Mouse (Mus musculus) liver, embryonic 12.5 days (tissue): ENCODE data around the gene Hoxa9. TPM values are rescaled to one million over a fixed set of nuclear protein-coding genes. Genes with fewer than 3 reads are reported as not detected.

Experiments
- ATAC-seq: fragments of 200-750 bp; cut with Nextera tagmentation; 2 replicates; pipeline ENCODE4 v1.8.0; 2017; ENCODE audit warnings: moderate number of reproducible peaks, mild to moderate bottlenecking, moderate library complexity
- H3K27ac ChIP-seq: fragments of 300-500 bp; sonication (generic); 2 replicates; pipeline ENCODE4 v1.5.1; 2016; ENCODE audit warnings: mild to moderate bottlenecking
- H3K27me3 ChIP-seq: fragments of 300-500 bp; sonication (generic); replicated peaks from 2 replicates; pipeline ENCODE4 v1.6.1; 2016; ENCODE audit warnings: mild to moderate bottlenecking, moderate library complexity
- H3K36me3 ChIP-seq: fragments of 300-500 bp; sonication (generic); 2 replicates; pipeline ENCODE4 v1.6.1; 2016; ENCODE audit warnings: mild to moderate bottlenecking, moderate library complexity
- H3K4me1 ChIP-seq: fragments of 300-500 bp; sonication (generic); 2 replicates; pipeline ENCODE4 v1.6.1; 2016
- H3K4me2 ChIP-seq: fragments of 300-500 bp; sonication (generic); 2 replicates; pipeline ENCODE4 v1.6.1; 2016; ENCODE audit warnings: mild to moderate bottlenecking, moderate library complexity
- H3K4me3 ChIP-seq: fragments of 300-500 bp; sonication (generic); 2 replicates; pipeline ENCODE4 v1.5.1; 2016; ENCODE audit warnings: mild to moderate bottlenecking, moderate library complexity
- H3K9ac ChIP-seq: fragments of 300-500 bp; sonication (generic); 2 replicates; pipeline ENCODE4 v1.6.1; 2016; ENCODE audit warnings: mild to moderate bottlenecking, moderate library complexity
- H3K9me3 ChIP-seq: fragments of 300-500 bp; sonication (generic); replicated peaks from 2 replicates; pipeline ENCODE4 v1.6.1; 2016; ENCODE audit warnings: mild to moderate bottlenecking, moderate library complexity
- WGBS: fragments of 180-500 bp; shearing (Covaris S2); methylation state at CpG from one replicate; pipeline ENCODE4 v1.1.7; 2016; ENCODE audit not compliant: insufficient replicate concordance; 5-methylcytosine and 5-hydroxymethylcytosine counted together
- polyA plus RNA-seq: library from polyadenylated mRNA; unstranded; fragments of >200 nt; fragmentation: Nextera tagmentation; extraction: Ambion mirVana; gene quantifications from 2 replicates; pipeline ENCODE4 v1.2.1, GENCODE M21; 2016

Gene Hoxa9
- polyA plus RNA-seq, 1 experiment from 2014 or later, result 1.4 TPM

GRCm38 (mm10) chr6:52238155-52238545, 7.3 kb upstream of the Hoxa9 start:
- Histone ChIP-seq H3K9ac (no peak overlapping the region), H3K27me3 (peaks cover 99% of the 10 kb centered on the region), H3K4me3 (no peak overlapping the region), H3K4me2 (no peak overlapping the region), H3K9me3 (no peaks in the 10 kb centered on the region), H3K27ac (no peak overlapping the region), H3K4me1 (no peaks in the 10 kb centered on the region), H3K36me3 (no peaks in the 10 kb centered on the region)
- WGBS, result 6% methylated on average over 7 of the region's 7 CpGs
- ATAC-seq, result no peak

GRCm38 (mm10) chr6:52237346-52238154, 6.7 kb upstream of the Hoxa9 start:
- Histone ChIP-seq H3K4me1 (no peaks in the 10 kb centered on the region), H3K4me2 (no peak overlapping the region), H3K36me3 (no peaks in the 10 kb centered on the region), H3K9ac (no peak overlapping the region), H3K27ac (no peak overlapping the region), H3K27me3 (peaks cover 99% of the 10 kb centered on the region), H3K9me3 (no peaks in the 10 kb centered on the region), H3K4me3 (no peak overlapping the region)
- WGBS, result 14% methylated on average over 10 of the region's 10 CpGs
- ATAC-seq, result no peak

GRCm38 (mm10) chr6:52236806-52237205, 5.9 kb upstream of the Hoxa9 start:
- Histone ChIP-seq H3K27me3 (peaks cover 99% of the 10 kb centered on the region), H3K4me1 (no peaks in the 10 kb centered on the region), H3K4me3 (no peak overlapping the region), H3K4me2 (no peak overlapping the region), H3K27ac (no peak overlapping the region), H3K9ac (no peak overlapping the region), H3K36me3 (no peaks in the 10 kb centered on the region), H3K9me3 (no peaks in the 10 kb centered on the region)
- no peak for ATAC-seq
- 17% methylated on average over 3 of the region's 3 CpGs for WGBS

- ATAC-seq, result no peak
- Histone ChIP-seq H3K4me1 (no peaks in the 10 kb centered on the region), H3K9ac (no peak overlapping the region), H3K27ac (no peak overlapping the region), H3K4me2 (no peak overlapping the region), H3K9me3 (no peaks in the 10 kb centered on the region), H3K4me3 (no peak overlapping the region), H3K27me3 (peaks cover 98% of the 10 kb centered on the region), H3K36me3 (no peaks in the 10 kb centered on the region)
- 20% methylated on average over 6 of the region's 6 CpGs for WGBS
Measured at GRCm38 (mm10) chr6:52235866-52236265, 5.0 kb upstream of the Hoxa9 start.

GRCm38 (mm10) chr6:52235267-52235666, 4.4 kb upstream of the Hoxa9 start:
- ATAC-seq, result no peak
- WGBS, result 32% methylated on average over 9 of the region's 9 CpGs
- peaks cover 98% of the 10 kb centered on the region for H3K27me3 ChIP-seq
- no peaks in the 10 kb centered on the region for H3K9me3 ChIP-seq
- H3K4me2 ChIP-seq, result no peak overlapping the region
- H3K27ac ChIP-seq, result no peak overlapping the region
- H3K36me3 ChIP-seq, result no peaks in the 10 kb centered on the region
- no peaks in the 10 kb centered on the region for H3K4me1 ChIP-seq
- H3K9ac ChIP-seq, result no peak overlapping the region
- H3K4me3 ChIP-seq, result no peak overlapping the region

- ATAC-seq, result no peak
- H3K9ac ChIP-seq, result no peak overlapping the region
- 4% methylated on average over 56 of the region's 68 CpGs for WGBS
Measured at GRCm38 (mm10) chr6:52234428-52235140, 3.7 kb upstream of the Hoxa9 start.

GRCm38 (mm10) chr6:52233546-52234427, 2.9 kb upstream of the Hoxa9 start:
- ATAC-seq, result no peak
- WGBS, result 2% methylated on average over 68 of the region's 70 CpGs
- no peaks in the 10 kb centered on the region for H3K9me3 ChIP-seq
- no peak overlapping the region for H3K9ac ChIP-seq
- peaks cover 99% of the 10 kb centered on the region for H3K27me3 ChIP-seq
- H3K27ac ChIP-seq, result no peak overlapping the region
- H3K4me3 ChIP-seq, result no peak overlapping the region
- H3K4me1 ChIP-seq, result no peaks in the 10 kb centered on the region
- no peaks in the 10 kb centered on the region for H3K36me3 ChIP-seq
- H3K4me2 ChIP-seq, result peak overlapping the region; percentile 16; the same call in 1 of the 2 replicates

More at GRCm38 (mm10) chr6:52234428-52235140, 3.7 kb upstream of the Hoxa9 start:
- Histone ChIP-seq H3K36me3 (no peaks in the 10 kb centered on the region), H3K27me3 (peaks cover 98% of the 10 kb centered on the region), H3K4me1 (no peaks in the 10 kb centered on the region), H3K27ac (no peak overlapping the region), H3K9me3 (no peaks in the 10 kb centered on the region), H3K4me2 (no peak overlapping the region), H3K4me3 (no peak overlapping the region)

GRCm38 (mm10) chr6:52232984-52233545, 2.2 kb upstream of the Hoxa9 start:
- Histone ChIP-seq H3K27me3 (peaks cover 97% of the 10 kb centered on the region), H3K4me1 (no peaks in the 10 kb centered on the region), H3K9me3 (no peaks in the 10 kb centered on the region), H3K9ac (no peak overlapping the region), H3K4me3 (no peak overlapping the region), H3K36me3 (no peaks in the 10 kb centered on the region), H3K27ac (no peak overlapping the region), H3K4me2 (no peak overlapping the region; the same call in 1 of the 2 replicates)
- 3% methylated on average over 23 of the region's 23 CpGs for WGBS
- no peak for ATAC-seq

GRCm38 (mm10) chr6:52232568-52232965, 1.7 kb upstream of the Hoxa9 start:
- Histone ChIP-seq H3K9ac (no peak overlapping the region), H3K4me2 (no peak overlapping the region; the same call in 1 of the 2 replicates)
- ATAC-seq, result no peak

GRCm38 (mm10) chr6:52231885-52232567, 1.1 kb upstream of the Hoxa9 start:
- no peaks in the 10 kb centered on the region for H3K9me3 ChIP-seq
- no peak overlapping the region for H3K4me3 ChIP-seq
- 3% methylated on average over 18 of the region's 18 CpGs for WGBS
- H3K27ac ChIP-seq, result no peak overlapping the region
- no peaks in the 10 kb centered on the region for H3K4me1 ChIP-seq
- no peak for ATAC-seq
- no peaks in the 10 kb centered on the region for H3K36me3 ChIP-seq
- H3K9ac ChIP-seq, result no peak overlapping the region
- peaks cover 97% of the 10 kb centered on the region for H3K27me3 ChIP-seq
- no peak overlapping the region for H3K4me2 ChIP-seq

More at GRCm38 (mm10) chr6:52232568-52232965, 1.7 kb upstream of the Hoxa9 start:
- no peaks in the 10 kb centered on the region for H3K4me1 ChIP-seq
- no peaks in the 10 kb centered on the region for H3K36me3 ChIP-seq
- peaks cover 97% of the 10 kb centered on the region for H3K27me3 ChIP-seq
- no peak overlapping the region for H3K4me3 ChIP-seq
- no peak overlapping the region for H3K27ac ChIP-seq
- 2% methylated on average over 18 of the region's 18 CpGs for WGBS
- no peaks in the 10 kb centered on the region for H3K9me3 ChIP-seq
